Mouse (Mus musculus) kidney, adult 2 months (tissue): Measurements from ENCODE around the gene Rnd1.

Experiments used
- CTCF ChIP-seq: fragments of 200-500 bp; conservative IDR thresholded peaks from 2 replicates; pipeline ENCODE4 v1.5.1; 2011; ENCODE audit warnings: low read depth, mild to moderate bottlenecking, control low read depth, low read length, moderate library complexity, mixed read lengths; ENCODE audit not compliant: insufficient read depth, insufficient read length
- POLR2A ChIP-seq: fragments of 200-500 bp; IDR thresholded peaks from one replicate; pipeline ENCODE4 v1.6.1; 2011; ENCODE audit warnings: low read depth, low read length, control low read depth

DNA sequence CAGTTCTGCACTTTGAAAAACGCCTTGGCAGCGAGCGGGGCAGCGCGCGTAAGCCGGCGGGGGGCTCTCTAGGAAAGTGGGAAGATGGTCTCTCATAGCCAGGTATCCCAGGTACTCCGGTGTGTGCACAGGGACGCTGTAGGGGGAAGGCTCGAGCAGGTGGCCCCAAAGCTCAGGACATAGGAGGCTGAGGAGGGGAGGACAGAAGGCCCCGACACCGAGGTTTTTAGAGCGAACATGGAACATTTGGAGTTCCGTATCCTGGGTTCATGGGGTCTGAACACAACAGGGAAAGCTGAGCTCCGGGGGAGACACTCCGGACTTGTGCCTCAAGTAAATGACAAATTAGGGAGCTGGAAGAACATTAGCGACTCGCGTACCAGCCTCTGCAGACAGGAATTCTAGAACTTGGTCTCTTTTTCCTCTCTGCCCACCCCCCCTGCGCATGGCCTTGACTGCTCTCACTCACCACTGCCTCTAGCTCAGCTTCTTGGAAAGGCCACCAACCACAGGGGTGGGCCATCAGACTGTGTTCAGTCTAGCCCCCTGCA, 41.9 kb downstream of the Rnd1 start:
- TF ChIP-seq CTCF (no peak), POLR2A (no peak)
